Mouse (Mus musculus) gastrocnemius, adult 2 months (tissue): Measurements from ENCODE around the gene Tpp1. TPM values are rescaled to one million over a fixed set of nuclear protein-coding genes. Genes with fewer than 3 reads are reported as not detected.
A peak's percentile ranks its signal among the peaks of the same experiment; 100 is the strongest.

Source experiments
- DNase-seq: peaks from one replicate; pipeline ENCODE4 v3.0.0; 2022
- H3K27ac ChIP-seq: fragments of 200-600 bp; 2 replicates; pipeline ENCODE4 v1.8.1; 2022; ENCODE audit warnings: mild to moderate bottlenecking
- H3K4me3 ChIP-seq: fragments of 200-600 bp; 2 replicates; pipeline ENCODE4 v1.8.1; 2022; ENCODE audit warnings: mild to moderate bottlenecking, moderate library complexity
- CTCF ChIP-seq: fragments of 200-600 bp; IDR thresholded peaks from 2 replicates; pipeline ENCODE4 v1.8.1; 2022; ENCODE audit warnings: antibody characterized with exemption, mild to moderate bottlenecking, moderate library complexity
- intact Hi-C: fragments of 180-260 bp; cut with DNase I; formaldehyde crosslinking; loops from one replicate; pipeline ENCODE4 v1.15.1; 2025
- long read RNA-seq, 2 experiments: library from polyadenylated mRNA; stranded (forward); transcript quantifications; one replicate each; pipeline ENCODE4 v2.0.0; 2021
- total RNA-seq, 2 experiments: library from RNA; stranded (reverse); gene quantifications; 2 replicates each; pipeline ENCODE4 v1.2.3; 2021

Gene Tpp1
- 10 to 100 TPM; 42.3 to 45.8 TPM for total RNA-seq
- long read RNA-seq, experiment 1, transcript Tpp1-201 (13 exons, 3,558 nt): major isoform, 57 of 77 reads
- long read RNA-seq, experiment 1, partial matches to known transcripts: 14 of 77 reads
- long read RNA-seq, experiment 1, other reads (novel, unspliced or antisense): 6 of 77 reads
- long read RNA-seq, experiment 2, transcript Tpp1-201 (13 exons, 3,558 nt): major isoform, 29 of 47 reads
- long read RNA-seq, experiment 2, partial matches to known transcripts: 14 of 47 reads
- long read RNA-seq, experiment 2, other reads (novel, unspliced or antisense): 4 of 47 reads

DNA sequence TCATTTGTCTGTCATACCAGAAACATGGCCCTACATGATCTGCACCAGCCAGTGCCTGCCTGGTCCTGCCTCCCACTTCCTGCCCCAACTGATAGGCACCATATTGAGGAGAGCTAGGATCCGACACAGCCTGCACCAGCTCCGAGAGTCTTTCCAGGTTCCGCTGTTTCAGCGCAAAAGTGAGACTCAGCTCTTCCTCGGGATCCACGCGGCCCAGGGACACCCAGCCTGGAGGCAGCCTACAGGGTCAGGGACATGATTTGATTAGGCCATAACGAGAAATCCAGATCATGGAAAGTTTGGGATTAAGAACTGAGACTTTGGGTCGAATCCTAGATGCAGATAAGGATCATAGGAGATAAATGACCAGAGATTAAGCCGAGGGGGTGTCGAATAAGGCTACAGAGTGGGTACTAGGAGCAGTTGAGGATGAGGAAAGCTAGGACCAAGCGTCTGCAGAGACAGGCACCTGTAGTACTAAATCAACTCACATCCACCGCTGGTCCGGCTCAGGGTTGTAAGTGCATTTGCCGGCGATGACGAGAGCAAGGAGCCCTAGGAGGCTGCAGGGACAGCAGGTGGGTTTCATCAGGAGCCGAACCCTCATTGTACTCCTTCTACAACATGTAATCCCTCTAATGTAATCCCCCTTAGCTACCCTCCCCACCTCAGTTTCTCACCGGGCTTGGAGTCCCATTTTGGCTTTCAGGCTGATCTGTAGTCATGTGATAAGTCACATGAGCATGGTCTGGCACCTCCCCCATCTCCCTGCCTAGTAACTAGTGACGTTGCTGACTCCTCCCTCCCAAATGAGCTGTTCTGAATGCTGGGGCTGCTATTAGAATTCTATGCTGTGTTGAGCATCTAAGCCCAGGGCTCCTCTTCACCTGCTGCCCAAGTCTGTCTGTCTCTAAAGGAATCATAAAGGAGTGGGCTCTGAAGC lies at the start of gene Tpp1:
Gene Tpp1, minus strand, starts transcription at position 745 of the 943 bp plus-strand sequence.
- peak; percentile 92 for DNase-seq
- TF ChIP-seq CTCF: no peak
- Histone ChIP-seq H3K4me3 (peak within 1 kb of the TSS; percentile 89), H3K27ac (peak within 1 kb of the TSS; percentile 92)
- intact Hi-C loops: no loop called here

- intact Hi-C loops: no loop called here
Observed at GRCm38 (mm10) chr7:105796972-105797371, 44.9 kb upstream of the Tpp1 start.

DNA sequence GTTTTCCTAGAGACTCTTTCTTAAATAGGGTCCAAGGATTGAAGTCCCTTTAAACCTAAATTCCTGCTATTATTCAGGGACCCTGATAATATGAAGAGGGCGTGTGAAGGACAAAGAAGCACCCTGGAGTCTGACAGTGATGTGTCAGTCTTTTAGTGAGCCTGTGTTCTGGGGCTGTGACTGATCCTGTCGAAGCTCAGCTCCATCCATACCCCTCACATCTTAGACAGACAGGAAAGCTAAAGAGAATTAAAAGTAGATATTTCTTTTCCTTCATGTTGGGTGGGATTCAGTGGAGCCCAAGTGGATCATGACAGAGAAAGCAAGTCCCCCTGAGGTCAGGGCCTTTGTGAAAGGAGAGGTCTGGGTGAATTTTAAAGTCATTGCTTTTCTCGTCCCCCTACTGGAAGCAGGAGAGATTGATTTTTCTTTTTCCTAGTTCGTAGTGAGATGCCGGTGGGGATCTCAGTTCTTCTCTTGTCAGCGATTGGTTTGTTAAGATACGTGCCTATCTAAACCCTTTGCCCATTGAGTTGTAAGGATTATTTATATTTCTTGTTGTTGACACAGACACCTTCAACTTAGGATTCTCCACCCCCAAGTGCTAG lies 43.8 kb upstream of the Tpp1 start:
- no peak for DNase-seq
- intact Hi-C loops: no loop called here
- Histone ChIP-seq H3K27ac (no peak overlapping the region), H3K4me3 (no peak overlapping the region)
- peak; percentile 53 for TF ChIP-seq CTCF

More at GRCm38 (mm10) chr7:105796972-105797371, 44.9 kb upstream of the Tpp1 start:
- Histone ChIP-seq H3K27ac (no peak overlapping the region), H3K4me3 (no peak overlapping the region)
- no peak for DNase-seq
- TF ChIP-seq CTCF: no peak

- intact Hi-C loops: no loop called here
- TF ChIP-seq CTCF: no peak
- Histone ChIP-seq H3K27ac (peak overlapping the region; percentile 80), H3K4me3 (no peak overlapping the region)
- DNase-seq: no peak
Observed at GRCm38 (mm10) chr7:105793701-105794100, 41.7 kb upstream of the Tpp1 start.

- Histone ChIP-seq H3K27ac (no peak overlapping the region), H3K4me3 (no peak overlapping the region)
- intact Hi-C loops: no loop called here
- DNase-seq: no peak
- TF ChIP-seq CTCF: no peak
Observed at GRCm38 (mm10) chr7:105791147-105791546, 39.1 kb upstream of the Tpp1 start.

DNA sequence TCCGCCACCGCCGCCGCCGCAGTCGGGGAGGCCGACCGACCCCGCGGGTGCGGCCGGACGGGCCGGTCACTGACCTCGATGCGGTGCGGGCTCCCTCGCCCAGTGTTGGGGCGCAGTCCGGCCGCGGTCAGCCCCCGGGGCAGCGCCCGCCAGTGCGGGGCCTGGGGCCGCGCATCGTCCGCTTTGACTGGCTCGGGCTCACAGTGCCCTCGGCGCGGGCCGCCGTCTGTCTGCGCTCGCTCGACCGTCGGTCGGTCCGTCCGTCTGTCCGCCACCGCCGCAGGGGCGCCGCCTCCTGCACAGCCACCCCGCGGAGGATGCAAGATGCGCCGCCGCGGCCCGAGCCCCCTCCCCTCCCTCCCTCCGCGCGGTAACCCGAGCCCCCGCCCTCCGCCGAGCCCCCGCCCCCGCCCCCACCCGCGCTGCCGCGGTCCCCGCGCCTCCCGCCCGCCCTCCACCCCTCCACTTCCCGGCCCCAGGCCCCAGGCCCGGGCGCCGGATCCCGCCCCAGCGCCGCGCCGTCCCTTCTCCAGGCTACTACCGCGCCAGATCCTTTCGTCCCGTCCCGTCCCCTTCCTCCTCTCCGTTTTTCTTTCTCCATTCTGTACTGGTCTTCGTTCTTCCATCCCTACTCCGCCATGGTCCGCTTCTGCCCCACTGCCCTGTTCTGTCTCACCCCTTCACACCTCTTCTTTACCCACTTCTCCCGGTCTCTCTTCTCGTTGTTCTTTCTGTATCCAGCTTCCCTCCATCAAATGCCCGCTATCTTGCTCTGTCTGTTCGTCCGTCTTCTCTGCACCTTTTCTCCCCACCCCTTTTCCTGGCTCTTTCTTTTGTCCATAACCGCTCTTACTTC lies 35.5 kb upstream of the Tpp1 start, which contains the start of gene Dchs1:
Gene Dchs1, minus strand, starts transcription at position 370 of the 856 bp plus-strand sequence.
- TF ChIP-seq CTCF: no peak
- peak; percentile 52 for DNase-seq
- intact Hi-C loops: no loop called here
- Histone ChIP-seq H3K4me3 (peak within 1 kb of the TSS; percentile 83), H3K27ac (peak within 1 kb of the TSS; percentile 81)

DNA sequence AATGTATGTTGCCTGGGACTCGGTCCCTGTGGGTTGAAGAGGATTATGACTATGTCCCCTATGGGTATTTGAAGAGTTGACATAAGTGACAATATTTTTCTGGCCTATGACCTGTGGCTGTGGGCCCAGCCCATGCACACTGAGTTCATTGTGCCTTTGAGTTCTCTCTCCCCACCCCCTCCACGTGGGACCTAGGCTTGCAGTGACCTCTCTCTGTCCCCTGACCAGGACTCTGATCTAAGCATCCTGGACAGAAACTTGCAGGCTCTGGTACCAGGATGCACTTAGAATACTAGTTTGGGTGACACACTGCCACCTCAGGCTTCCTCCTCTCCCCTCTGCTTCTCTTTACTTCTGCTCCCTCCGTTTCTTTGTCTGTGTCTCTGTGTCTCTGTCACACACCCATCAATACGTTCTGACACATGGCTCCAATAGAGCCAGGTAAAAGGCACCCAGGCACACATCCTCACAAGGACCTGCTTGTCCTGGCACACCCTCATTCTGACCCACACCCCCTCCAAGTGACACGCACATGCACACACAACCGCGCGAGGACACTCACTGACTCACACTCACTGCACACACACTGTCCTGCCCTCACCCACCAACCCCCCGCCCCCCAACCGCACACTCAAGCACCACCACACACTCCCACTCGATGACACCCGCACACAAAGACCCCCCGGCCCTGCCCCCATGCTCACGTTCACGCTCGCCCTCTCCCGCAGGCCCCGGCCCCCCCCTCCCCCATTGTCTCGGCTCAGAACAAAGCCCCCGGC lies 34.7 kb upstream of the Tpp1 start:
- intact Hi-C loops: no loop called here
- H3K4me3 ChIP-seq: peak overlapping the region; percentile 83
- no peak for DNase-seq
- peak overlapping the region; percentile 81 for H3K27ac ChIP-seq
- no peak for TF ChIP-seq CTCF

- DNase-seq: no peak
- H3K4me3 ChIP-seq: no peak overlapping the region
- intact Hi-C loops: no loop called here
- peak overlapping the region; percentile 35; the same call in 1 of the 2 replicates for H3K27ac ChIP-seq
- no peak for TF ChIP-seq CTCF
Observed at GRCm38 (mm10) chr7:105784556-105784955, 32.5 kb upstream of the Tpp1 start.

GRCm38 (mm10) chr7:105783861-105784260 lies 31.8 kb upstream of the Tpp1 start:
- intact Hi-C loops: no loop called here
- no peak for TF ChIP-seq CTCF
- DNase-seq: no peak
- H3K4me3 ChIP-seq: no peak overlapping the region
- H3K27ac ChIP-seq: peak overlapping the region; percentile 6; the same call in 1 of the 2 replicates

GRCm38 (mm10) chr7:105778553-105779265 lies 26.7 kb upstream of the Tpp1 start:
- intact Hi-C loops: no loop called here
- peak overlapping the region; percentile 50 for H3K4me3 ChIP-seq
- DNase-seq: peak; percentile 60
- no peak for TF ChIP-seq CTCF
- H3K27ac ChIP-seq: peak overlapping the region; percentile 81
